Mouse (Mus musculus) midbrain, embryonic 15.5 days (tissue): ENCODE data around the gene Cxcl9. TPM values are rescaled to one million over a fixed set of nuclear protein-coding genes. Genes with fewer than 3 reads are reported as not detected.

ENCODE experiments used
- ATAC-seq: fragments of 200-750 bp; cut with Nextera tagmentation; replicated peaks from 2 replicates; pipeline ENCODE4 v1.8.0; 2017; ENCODE audit warnings: moderate TSS enrichment
- H3K27ac ChIP-seq: fragments of 300-500 bp; sonication (generic); 2 replicates; pipeline ENCODE4 v1.5.1; 2015; ENCODE audit warnings: mild to moderate bottlenecking, inconsistent platforms
- H3K27me3 ChIP-seq: fragments of 300-500 bp; sonication (generic); replicated peaks from 2 replicates; pipeline ENCODE4 v1.6.1; 2015; ENCODE audit warnings: inconsistent platforms
- H3K36me3 ChIP-seq: fragments of 300-500 bp; sonication (generic); replicated peaks from 2 replicates; pipeline ENCODE4 v1.6.1; 2015; ENCODE audit warnings: inconsistent platforms
- H3K4me1 ChIP-seq: fragments of 300-500 bp; sonication (generic); 2 replicates; pipeline ENCODE4 v1.6.1; 2015; ENCODE audit warnings: inconsistent platforms
- H3K4me2 ChIP-seq: fragments of 300-500 bp; sonication (generic); 2 replicates; pipeline ENCODE4 v1.6.1; 2015; ENCODE audit warnings: inconsistent platforms, mild to moderate bottlenecking, moderate library complexity
- H3K4me3 ChIP-seq: fragments of 300-500 bp; sonication (generic); 2 replicates; pipeline ENCODE4 v1.5.1; 2015; ENCODE audit warnings: mild to moderate bottlenecking, inconsistent platforms
- H3K9ac ChIP-seq: fragments of 300-500 bp; sonication (generic); 2 replicates; pipeline ENCODE4 v1.6.1; 2015; ENCODE audit warnings: mild to moderate bottlenecking, inconsistent platforms
- H3K9me3 ChIP-seq: fragments of 300-500 bp; sonication (generic); 2 replicates; pipeline ENCODE4 v1.6.1; 2016; ENCODE audit warnings: inconsistent platforms
- WGBS: fragments of 180-500 bp; shearing (Covaris S2); methylation state at CpG from one replicate; pipeline ENCODE4 v1.1.7; 2015; ENCODE audit warnings: mixed read lengths; 5-methylcytosine and 5-hydroxymethylcytosine counted together
- polyA plus RNA-seq: library from polyadenylated mRNA; unstranded; fragments of >200 nt; fragmentation: Nextera tagmentation; extraction: Ambion mirVana; gene quantifications from 2 replicates; pipeline ENCODE4 v1.2.1, GENCODE M21; 2015

The Cxcl9 gene
- polyA plus RNA-seq, 1 experiment from 2014 or later: not detected

DNA sequence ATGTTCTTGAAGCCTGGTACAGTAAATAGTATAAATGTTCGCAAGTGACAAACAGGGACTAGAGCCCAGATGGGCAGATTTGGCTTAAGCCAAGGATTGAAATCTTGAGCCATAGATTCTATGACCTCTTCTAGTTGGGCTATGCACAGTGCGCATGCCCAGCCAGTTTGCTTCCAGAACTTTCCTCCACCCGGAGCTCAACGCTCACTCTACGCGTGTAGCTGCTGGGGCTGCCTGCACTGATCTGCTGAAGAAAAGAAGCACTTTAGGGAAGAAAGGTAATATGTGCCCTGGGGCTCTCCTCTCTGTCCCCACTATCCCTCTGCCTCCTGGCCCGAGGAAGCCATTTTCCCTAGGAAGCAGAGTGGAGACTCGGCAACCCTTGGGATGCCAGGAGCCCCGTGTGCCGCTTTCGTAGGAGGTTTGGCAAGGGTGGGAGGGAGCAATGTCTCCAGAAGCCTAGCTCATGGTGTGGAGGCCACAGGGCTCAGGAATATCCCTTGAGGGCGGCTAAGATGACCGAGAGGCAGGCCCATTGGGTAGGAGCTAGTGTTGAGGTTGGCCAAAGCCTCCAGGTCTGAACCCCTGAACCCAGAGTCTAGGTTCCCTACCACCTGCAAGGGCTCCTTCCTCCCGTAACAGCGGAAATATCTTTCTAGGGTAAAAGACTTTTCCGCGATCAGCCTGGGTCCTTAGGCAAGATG is 3.9 kb upstream of the Cxcl9 start, which contains the start of gene Art3:
Art3 (plus strand) TSS at position 193 of the 704 bp plus-strand sequence.
- no peak within 1 kb of the TSS for H3K4me2 ChIP-seq
- no peaks in the 10 kb centered on the region for H3K27me3 ChIP-seq
- H3K36me3 ChIP-seq: no peaks in the 10 kb centered on the region
- no peak within 1 kb of the TSS for H3K4me3 ChIP-seq
- no peak within 1 kb of the TSS for H3K27ac ChIP-seq
- H3K9me3 ChIP-seq: no peaks in the 10 kb centered on the region
- WGBS: 92% methylated on average over 17 of the region's 17 CpGs
- H3K9ac ChIP-seq: no peak within 1 kb of the TSS
- no peak for ATAC-seq
- H3K4me1 ChIP-seq: no peaks in the 10 kb centered on the region

DNA sequence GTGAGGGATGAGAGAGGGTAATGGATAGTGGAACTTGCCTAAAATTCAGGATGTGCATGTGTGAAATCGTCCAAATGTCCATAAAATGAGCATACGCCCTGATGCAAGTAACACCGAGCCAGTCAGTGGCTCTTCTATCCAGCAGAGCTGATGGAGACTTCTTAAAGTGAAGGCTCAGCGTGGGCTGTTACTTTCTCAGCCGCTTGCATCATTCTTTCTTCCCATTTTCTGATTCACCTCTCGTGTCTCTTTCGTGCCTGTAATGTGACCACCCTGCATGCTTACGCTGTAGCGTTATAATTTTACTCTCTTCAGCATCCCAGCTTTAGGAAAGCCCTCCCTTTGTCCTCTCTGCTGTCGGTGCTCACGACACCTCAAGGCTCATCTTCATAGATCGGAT is 3.2 kb upstream of the Cxcl9 start:
- Histone ChIP-seq H3K9ac (no peak overlapping the region), H3K4me1 (no peaks in the 10 kb centered on the region), H3K36me3 (no peaks in the 10 kb centered on the region)

DNA sequence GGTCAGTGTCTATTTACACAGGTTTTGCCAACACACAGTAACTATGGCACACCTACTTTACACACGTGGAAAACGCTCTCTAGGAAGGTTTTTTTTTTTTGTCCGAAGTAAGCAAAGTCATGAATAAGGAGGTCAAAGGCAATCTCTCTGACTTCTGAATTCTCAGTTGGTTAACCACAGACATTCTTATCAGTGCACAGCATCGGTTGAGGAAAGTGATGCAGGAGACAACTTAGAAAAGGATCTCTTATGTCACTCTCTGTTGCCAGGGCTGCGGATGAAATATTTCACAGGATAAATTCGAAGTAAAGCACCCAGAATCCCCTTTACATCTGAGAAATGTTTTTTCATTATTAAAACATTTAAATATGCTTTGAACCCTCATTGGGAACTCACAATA is 512 bp downstream of the Cxcl9 start:
- H3K4me2 ChIP-seq: no peak overlapping the region
- no peaks in the 10 kb centered on the region for H3K27me3 ChIP-seq
- H3K4me3 ChIP-seq: no peak overlapping the region
- 86% methylated on average over 6 of the region's 6 CpGs for WGBS
- no peak for ATAC-seq
- no peaks in the 10 kb centered on the region for H3K36me3 ChIP-seq
- H3K9ac ChIP-seq: no peak overlapping the region
- no peaks in the 10 kb centered on the region for H3K4me1 ChIP-seq
- H3K27ac ChIP-seq: no peak overlapping the region
- H3K9me3 ChIP-seq: no peaks in the 10 kb centered on the region

More for the DNA sequence above, 3.2 kb upstream of the Cxcl9 start:
- no peaks in the 10 kb centered on the region for H3K9me3 ChIP-seq
- no peak overlapping the region for H3K4me2 ChIP-seq
- ATAC-seq: no peak
- no peaks in the 10 kb centered on the region for H3K27me3 ChIP-seq
- no peak overlapping the region for H3K27ac ChIP-seq
- whole genome bisulfite sequencing: 93% methylated on average over 12 of the region's 12 CpGs
- H3K4me3 ChIP-seq: no peak overlapping the region

DNA sequence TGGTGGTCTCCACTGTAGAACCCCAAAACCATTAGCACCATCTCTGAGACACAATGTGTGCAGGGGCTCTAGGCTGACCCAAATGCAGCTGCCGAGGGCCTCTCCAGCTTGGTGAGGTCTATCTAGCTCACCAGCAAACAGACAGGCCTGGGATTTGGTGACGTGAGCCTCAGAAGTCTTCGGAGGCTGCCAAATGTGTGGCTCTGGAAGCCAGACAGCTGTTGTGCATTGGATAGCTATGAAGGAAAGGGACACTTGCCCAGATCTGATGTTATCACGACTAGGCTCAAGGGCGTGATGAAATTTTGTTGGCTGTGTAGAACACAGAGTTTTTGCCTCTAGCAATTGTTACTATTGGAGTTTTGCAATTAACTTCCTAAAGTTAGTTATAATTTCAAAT is 4.6 kb downstream of the Cxcl9 start:
- ATAC-seq: no peak
- no peak overlapping the region for H3K4me2 ChIP-seq
- WGBS: 94% methylated on average over 5 of the region's 5 CpGs

DNA sequence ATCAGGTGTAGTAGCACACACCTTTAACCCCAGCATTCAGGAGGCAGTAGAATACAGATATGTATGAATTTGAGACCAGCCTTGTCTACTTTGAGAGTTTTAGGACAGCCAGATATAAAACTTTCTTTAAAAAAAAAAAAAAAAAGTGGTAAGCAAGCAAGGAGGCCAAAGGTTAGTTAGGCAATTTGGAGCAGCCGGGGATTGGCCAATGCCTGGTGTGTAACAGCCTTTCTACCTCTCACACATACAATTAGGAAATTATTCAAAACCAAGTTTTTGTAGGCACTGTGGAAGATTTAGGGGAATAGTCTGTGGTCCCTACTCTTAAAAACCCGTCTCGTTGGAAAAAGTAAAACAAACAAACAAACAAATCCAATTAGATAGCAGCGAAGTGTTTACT is 5.3 kb downstream of the Cxcl9 start:
- H3K27ac ChIP-seq: no peak overlapping the region
- no peaks in the 10 kb centered on the region for H3K4me1 ChIP-seq
- no peak overlapping the region for H3K4me3 ChIP-seq
- H3K9me3 ChIP-seq: no peaks in the 10 kb centered on the region
- 91% methylated on average over 4 of the region's 4 CpGs for WGBS
- no peak overlapping the region for H3K9ac ChIP-seq
- H3K4me2 ChIP-seq: no peak overlapping the region
- no peak for ATAC-seq
- no peaks in the 10 kb centered on the region for H3K36me3 ChIP-seq
- no peaks in the 10 kb centered on the region for H3K27me3 ChIP-seq

More for the DNA sequence above, 4.6 kb downstream of the Cxcl9 start:
- no peak overlapping the region for H3K27ac ChIP-seq
- H3K27me3 ChIP-seq: no peaks in the 10 kb centered on the region
- H3K9me3 ChIP-seq: no peaks in the 10 kb centered on the region
- H3K9ac ChIP-seq: no peak overlapping the region
- no peaks in the 10 kb centered on the region for H3K36me3 ChIP-seq
- H3K4me3 ChIP-seq: no peak overlapping the region
- H3K4me1 ChIP-seq: no peaks in the 10 kb centered on the region

DNA sequence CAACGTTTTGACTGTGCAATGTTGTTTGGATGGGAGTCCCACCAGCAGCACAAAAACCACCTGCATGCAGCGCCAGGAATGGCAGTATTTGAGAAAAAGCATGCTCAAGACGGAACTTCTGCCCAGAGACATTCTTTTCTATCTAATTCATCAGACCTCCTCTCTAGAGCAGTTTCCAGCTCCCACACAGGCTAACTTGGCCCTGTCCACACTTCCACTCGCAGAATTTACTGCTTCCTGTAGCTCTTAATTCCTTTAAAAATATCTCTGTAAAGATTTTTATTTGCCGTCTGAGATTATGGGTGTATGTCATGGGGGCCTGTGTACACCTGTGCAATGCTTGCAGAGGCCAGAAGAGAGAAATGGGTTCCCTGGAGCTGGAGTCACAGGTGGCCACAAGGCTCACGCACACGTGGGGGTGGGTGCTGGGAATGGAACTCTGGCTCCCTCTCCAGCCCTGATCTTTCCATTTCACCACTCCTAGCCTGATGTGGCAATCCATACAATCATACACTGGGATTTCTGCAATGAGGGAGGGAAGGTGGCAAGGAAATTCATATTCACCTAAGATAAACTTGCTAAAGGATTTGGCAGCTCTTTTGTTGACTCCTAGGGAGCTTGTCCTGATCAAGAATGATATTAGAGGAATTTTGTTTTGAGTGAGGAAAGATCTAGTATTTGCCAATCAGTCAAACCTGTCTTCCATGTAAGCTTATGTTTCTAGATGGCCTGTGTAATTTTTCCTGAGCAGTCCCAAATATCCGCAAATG is 6.1 kb downstream of the Cxcl9 start:
- H3K9ac ChIP-seq: no peak overlapping the region
- no peak overlapping the region for H3K27ac ChIP-seq
- H3K4me1 ChIP-seq: no peaks in the 10 kb centered on the region
- no peak for ATAC-seq
- H3K4me2 ChIP-seq: no peak overlapping the region
- no peaks in the 10 kb centered on the region for H3K27me3 ChIP-seq
- H3K4me3 ChIP-seq: no peak overlapping the region
- H3K36me3 ChIP-seq: no peaks in the 10 kb centered on the region
- WGBS: 83% methylated on average over 8 of the region's 8 CpGs
- no peaks in the 10 kb centered on the region for H3K9me3 ChIP-seq

DNA sequence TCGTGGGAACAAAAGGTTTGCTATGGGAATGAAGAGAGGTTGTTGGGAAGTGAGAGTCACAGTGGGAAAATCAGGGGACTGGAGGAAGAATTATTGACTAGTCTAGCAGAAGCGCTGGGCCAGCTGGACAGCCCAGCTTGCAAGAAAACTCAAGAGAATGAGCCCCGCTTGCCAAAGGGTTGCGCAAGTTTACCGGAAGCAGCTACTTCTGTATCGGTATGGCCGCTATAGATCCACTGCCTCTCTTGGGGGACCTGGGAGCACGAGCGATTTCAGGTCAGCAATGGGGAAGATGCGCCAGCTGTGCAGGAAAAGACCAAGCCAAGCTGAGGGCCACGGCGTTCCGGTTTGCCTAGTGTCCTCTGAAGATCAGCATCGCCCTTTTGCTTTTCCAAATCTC is 9.3 kb downstream of the Cxcl9 start:
- Histone ChIP-seq H3K9ac (no peak overlapping the region), H3K9me3 (no peaks in the 10 kb centered on the region), H3K27me3 (no peaks in the 10 kb centered on the region), H3K36me3 (no peaks in the 10 kb centered on the region), H3K4me2 (no peak overlapping the region), H3K4me1 (no peaks in the 10 kb centered on the region), H3K27ac (no peak overlapping the region), H3K4me3 (no peak overlapping the region)
- WGBS: 92% methylated on average over 14 of the region's 14 CpGs
- no peak for ATAC-seq

DNA sequence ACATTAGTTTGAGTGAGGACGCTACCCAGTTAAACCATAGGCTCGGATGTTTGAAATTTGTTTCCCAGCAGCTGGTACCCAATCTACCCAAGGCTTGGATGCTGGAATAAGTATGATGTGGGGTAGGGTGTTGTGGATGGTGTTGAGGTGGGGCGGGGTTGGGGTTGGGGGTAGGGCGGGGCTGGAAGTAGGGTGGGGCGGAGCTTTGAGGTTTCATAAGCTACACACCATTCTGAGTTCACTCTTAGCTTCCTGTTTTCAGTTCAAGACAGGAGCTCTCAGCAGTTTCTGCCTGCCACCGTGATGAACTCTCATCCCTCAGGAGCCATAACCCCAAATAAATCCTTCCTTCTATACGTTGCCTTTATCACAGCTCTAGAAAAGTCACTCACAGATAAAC is 9.8 kb downstream of the Cxcl9 start:
- Histone ChIP-seq H3K27ac (no peak overlapping the region), H3K9me3 (no peaks in the 10 kb centered on the region), H3K36me3 (no peaks in the 10 kb centered on the region), H3K4me2 (no peak overlapping the region), H3K4me3 (no peak overlapping the region), H3K9ac (no peak overlapping the region), H3K27me3 (no peaks in the 10 kb centered on the region), H3K4me1 (no peaks in the 10 kb centered on the region)
- ATAC-seq: no peak
- WGBS: 92% methylated on average over 7 of the region's 7 CpGs

DNA sequence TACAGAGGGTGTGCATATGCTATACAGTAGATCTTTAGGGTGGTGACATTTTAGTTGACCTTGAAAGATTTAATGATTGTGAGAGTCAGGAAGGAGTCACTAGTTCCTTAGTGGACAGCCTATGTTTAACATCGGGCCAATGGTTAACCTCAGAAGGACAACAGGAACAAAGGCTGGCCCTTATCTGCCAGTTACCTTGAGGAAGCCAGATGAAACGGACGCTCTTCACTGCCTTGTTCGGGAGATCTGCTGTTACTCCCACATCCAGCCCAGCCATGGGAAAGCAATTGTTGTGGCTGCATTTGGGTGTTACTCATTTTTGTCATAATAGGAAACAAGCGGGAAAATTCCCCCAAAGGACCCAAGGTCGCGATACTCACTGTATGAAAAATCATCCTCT is 14.1 kb downstream of the Cxcl9 start:
- ATAC-seq: no peak
- H3K27me3 ChIP-seq: no peaks in the 10 kb centered on the region
- no peak overlapping the region for H3K4me2 ChIP-seq
- no peak overlapping the region for H3K4me3 ChIP-seq
- no peak overlapping the region for H3K9ac ChIP-seq
- no peaks in the 10 kb centered on the region for H3K9me3 ChIP-seq
- no peak overlapping the region for H3K27ac ChIP-seq
- 79% methylated on average over 7 of the region's 7 CpGs for WGBS
- H3K36me3 ChIP-seq: no peaks in the 10 kb centered on the region
- H3K4me1 ChIP-seq: peaks cover 14% of the 10 kb centered on the region

DNA sequence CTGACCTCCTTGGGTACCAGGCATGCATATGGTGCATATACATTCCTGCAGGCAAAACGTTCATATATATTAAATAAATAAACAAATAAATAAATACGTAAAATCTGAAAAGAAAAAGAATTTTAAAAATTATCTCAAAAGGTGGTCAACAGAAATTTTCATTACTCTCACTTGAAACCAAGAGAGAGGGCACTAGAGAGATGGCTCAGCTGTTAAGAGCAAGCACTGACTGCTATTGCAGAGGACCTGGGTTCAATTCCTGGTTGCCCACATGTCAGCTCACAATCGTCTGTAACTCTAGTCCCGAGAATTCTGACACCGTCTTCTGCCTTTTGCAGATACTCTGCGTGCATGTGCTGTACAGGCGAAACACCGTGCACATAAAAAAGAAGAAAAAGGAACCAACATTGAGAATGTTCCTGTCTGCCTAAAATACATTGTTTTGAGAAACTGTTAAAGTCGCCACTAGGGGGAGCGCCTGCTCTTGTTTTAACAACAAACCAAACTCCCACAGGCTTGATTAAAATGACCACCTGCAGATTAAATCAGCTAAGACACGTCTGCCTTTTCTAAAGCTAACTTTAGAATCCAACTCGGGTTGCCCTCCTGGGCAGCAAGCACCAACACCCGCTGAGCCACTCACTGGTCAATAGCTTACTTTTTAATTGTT is 15.7 kb downstream of the Cxcl9 start:
- Histone ChIP-seq H3K27ac (no peak overlapping the region), H3K4me1 (peaks cover 23% of the 10 kb centered on the region), H3K27me3 (no peaks in the 10 kb centered on the region), H3K36me3 (no peaks in the 10 kb centered on the region), H3K9me3 (no peaks in the 10 kb centered on the region), H3K4me2 (no peak overlapping the region), H3K9ac (no peak overlapping the region), H3K4me3 (no peak overlapping the region)
- no peak for ATAC-seq
- WGBS: 13% methylated on average over 13 of the region's 13 CpGs

DNA sequence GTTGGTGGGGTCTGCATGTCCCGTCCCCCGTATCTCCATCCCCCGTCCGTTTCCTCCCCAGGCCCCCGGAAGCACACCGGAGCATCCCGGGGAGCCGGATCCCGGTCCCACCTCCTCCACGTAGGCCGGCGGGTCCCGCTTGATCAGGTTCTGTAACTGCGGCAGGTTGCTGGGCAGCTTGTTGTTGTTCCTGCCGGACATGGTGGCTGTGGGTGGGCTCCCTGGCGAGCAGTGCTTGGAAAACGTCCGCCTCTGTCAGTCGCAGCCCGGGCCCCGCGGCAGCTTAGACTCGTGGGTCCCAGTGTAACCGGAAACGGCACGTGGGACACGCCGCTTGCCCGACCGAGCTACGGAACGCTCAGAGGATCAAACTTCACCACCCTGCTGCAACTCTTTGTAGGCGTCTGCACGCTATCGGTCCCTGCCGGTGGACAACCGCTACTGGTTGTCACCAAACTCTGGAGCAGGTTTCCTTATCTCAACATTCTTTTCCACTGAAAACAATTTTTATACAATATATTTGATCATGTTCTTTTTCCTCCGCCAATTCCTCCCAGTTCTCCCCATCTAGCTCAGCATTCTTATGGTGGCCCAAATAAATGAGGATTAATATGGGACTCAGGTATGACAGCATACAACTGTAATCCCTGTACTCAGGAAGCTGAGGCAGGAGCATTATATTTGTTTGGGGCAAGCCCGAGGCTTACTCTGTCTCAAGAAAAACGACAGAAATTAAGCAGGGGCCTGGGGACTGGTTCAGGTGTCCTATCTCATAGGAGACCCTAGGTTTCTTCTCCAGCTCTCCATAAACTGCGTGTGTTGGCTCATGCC is 18.0 kb downstream of the Cxcl9 start, which contains the start of gene Sdad1:
Sdad1 (minus strand) TSS at position 799 of the 831 bp plus-strand sequence.
- ATAC-seq: peak; percentile 98
- Histone ChIP-seq H3K4me3 (peak within 1 kb of the TSS; percentile 78), H3K27ac (peak within 1 kb of the TSS; percentile 68), H3K9ac (peak within 1 kb of the TSS; percentile 68), H3K27me3 (no peaks in the 10 kb centered on the region), H3K4me1 (peaks cover 23% of the 10 kb centered on the region), H3K4me2 (peak within 1 kb of the TSS; percentile 71), H3K9me3 (no peaks in the 10 kb centered on the region), H3K36me3 (peaks cover 9% of the 10 kb centered on the region)
- WGBS: 2% methylated on average over 41 of the region's 41 CpGs

DNA sequence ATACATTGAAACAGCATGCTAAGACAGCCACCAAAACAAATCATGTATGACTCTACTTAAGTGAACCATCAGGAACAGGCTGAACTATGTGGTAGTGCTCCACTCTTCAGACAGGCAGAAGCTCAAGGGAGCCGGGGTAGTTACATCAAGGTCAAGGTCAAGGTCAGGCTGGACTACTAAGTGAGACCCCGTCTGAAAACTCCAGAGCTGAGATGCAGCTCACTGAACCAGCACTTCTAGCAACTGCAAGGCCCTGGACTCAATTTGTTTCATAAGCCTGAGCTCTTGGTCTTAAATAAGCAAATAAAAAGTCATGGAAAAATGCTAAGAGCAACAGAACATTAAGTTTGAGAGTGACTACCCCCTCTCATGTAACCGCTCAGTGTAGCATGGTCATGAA is 23.6 kb downstream of the Cxcl9 start:
- H3K4me2 ChIP-seq: no peak overlapping the region
- no peak overlapping the region for H3K9ac ChIP-seq
- no peak for ATAC-seq
- peaks cover 57% of the 10 kb centered on the region for H3K36me3 ChIP-seq
- no peak overlapping the region for H3K4me3 ChIP-seq
- no peaks in the 10 kb centered on the region for H3K27me3 ChIP-seq
- WGBS: 89% methylated on average over 3 of the region's 3 CpGs
- no peak overlapping the region for H3K27ac ChIP-seq
- H3K4me1 ChIP-seq: peaks cover 14% of the 10 kb centered on the region
- no peaks in the 10 kb centered on the region for H3K9me3 ChIP-seq
